Mouse (Mus musculus) midbrain, embryonic 10.5 days (tissue): ENCODE data around the gene Il16. TPM values are rescaled to one million over a fixed set of nuclear protein-coding genes. Genes with fewer than 3 reads are reported as not detected.

ENCODE experiments used
- DNase-seq: peaks from one replicate; pipeline ENCODE4 v3.0.0-alpha.2; 2017; ENCODE audit warnings: low spot score
- H3K27ac ChIP-seq: fragments of 300-500 bp; sonication (generic); replicated peaks from 2 replicates; pipeline ENCODE4 v1.5.1; 2016; ENCODE audit warnings: mild to moderate bottlenecking
- H3K27me3 ChIP-seq: fragments of 300-500 bp; sonication (generic); 2 replicates; pipeline ENCODE4 v1.6.1; 2016; ENCODE audit warnings: low read depth, mild to moderate bottlenecking; ENCODE audit not compliant: poor library complexity, severe bottlenecking
- H3K36me3 ChIP-seq: fragments of 300-500 bp; sonication (generic); 2 replicates; pipeline ENCODE4 v1.6.1; 2016; ENCODE audit warnings: mild to moderate bottlenecking, moderate library complexity
- H3K4me1 ChIP-seq: fragments of 300-500 bp; sonication (generic); 2 replicates; pipeline ENCODE4 v1.6.1; 2016
- H3K4me3 ChIP-seq: fragments of 300-500 bp; sonication (generic); 2 replicates; pipeline ENCODE4 v1.5.1; 2016; ENCODE audit warnings: mild to moderate bottlenecking, moderate library complexity
- H3K9me3 ChIP-seq: fragments of 300-500 bp; sonication (generic); replicated peaks from 2 replicates; pipeline ENCODE4 v1.6.1; 2016; ENCODE audit warnings: mild to moderate bottlenecking
- WGBS: fragments of 180-500 bp; shearing (Covaris S2); methylation state at CpG from one replicate; pipeline ENCODE4 v1.1.7; 2016; 5-methylcytosine and 5-hydroxymethylcytosine counted together
- polyA plus RNA-seq: library from polyadenylated mRNA; unstranded; fragments of >200 nt; fragmentation: Nextera tagmentation; extraction: Ambion mirVana; gene quantifications from 2 replicates; pipeline ENCODE4 v1.2.1, GENCODE M21; 2016

Gene Il16
- polyA plus RNA-seq, 1 experiment from 2014 or later = 0.72 TPM

- Histone ChIP-seq H3K27ac (no peak overlapping the region), H3K27me3 (no peaks in the 10 kb centered on the region), H3K4me1 (no peaks in the 10 kb centered on the region), H3K9me3 (no peaks in the 10 kb centered on the region), H3K4me3 (no peak overlapping the region), H3K36me3 (no peaks in the 10 kb centered on the region)
- DNase-seq = no peak
- 85% methylated on average over 4 of the region's 4 CpGs for WGBS
Measured at GRCm38 (mm10) chr7:83666087-83666595, 79.4 kb downstream of the Il16 start.

GRCm38 (mm10) chr7:83662711-83663375, 82.7 kb downstream of the Il16 start:
- H3K9me3 ChIP-seq = no peaks in the 10 kb centered on the region
- H3K27ac ChIP-seq = no peak overlapping the region
- H3K27me3 ChIP-seq = no peaks in the 10 kb centered on the region
- 87% methylated on average over 6 of the region's 6 CpGs for WGBS
- no peak overlapping the region for H3K4me3 ChIP-seq
- DNase-seq = no peak
- no peaks in the 10 kb centered on the region for H3K4me1 ChIP-seq
- no peaks in the 10 kb centered on the region for H3K36me3 ChIP-seq

- Histone ChIP-seq H3K27ac (no peak overlapping the region), H3K4me3 (no peak overlapping the region), H3K36me3 (no peaks in the 10 kb centered on the region), H3K27me3 (no peaks in the 10 kb centered on the region), H3K9me3 (no peaks in the 10 kb centered on the region), H3K4me1 (no peaks in the 10 kb centered on the region)
- WGBS = 96% methylated on average over 3 of the region's 3 CpGs
- DNase-seq = no peak
Measured at GRCm38 (mm10) chr7:83661763-83662162, 83.8 kb downstream of the Il16 start.

GRCm38 (mm10) chr7:83661031-83661430, 84.5 kb downstream of the Il16 start:
- H3K27ac ChIP-seq = no peak overlapping the region
- H3K4me3 ChIP-seq = no peak overlapping the region
- no peaks in the 10 kb centered on the region for H3K9me3 ChIP-seq
- no peaks in the 10 kb centered on the region for H3K27me3 ChIP-seq
- no peaks in the 10 kb centered on the region for H3K36me3 ChIP-seq
- 91% methylated on average over 10 of the region's 10 CpGs for WGBS
- no peak for DNase-seq
- no peaks in the 10 kb centered on the region for H3K4me1 ChIP-seq

- Histone ChIP-seq H3K9me3 (no peaks in the 10 kb centered on the region), H3K4me1 (no peaks in the 10 kb centered on the region), H3K27me3 (no peaks in the 10 kb centered on the region), H3K36me3 (no peaks in the 10 kb centered on the region), H3K27ac (no peak overlapping the region), H3K4me3 (no peak overlapping the region)
- DNase-seq = no peak
- 92% methylated on average over 11 of the region's 11 CpGs for WGBS
Measured at GRCm38 (mm10) chr7:83660273-83660691, 85.2 kb downstream of the Il16 start.

- DNase-seq = no peak
- no peak overlapping the region for H3K4me3 ChIP-seq
- 90% methylated on average over 9 of the region's 9 CpGs for WGBS
Measured at GRCm38 (mm10) chr7:83659159-83660065, 86.1 kb downstream of the Il16 start.

GRCm38 (mm10) chr7:83658716-83659115, 86.8 kb downstream of the Il16 start:
- Histone ChIP-seq H3K9me3 (no peaks in the 10 kb centered on the region), H3K4me3 (no peak overlapping the region), H3K27me3 (no peaks in the 10 kb centered on the region), H3K36me3 (no peaks in the 10 kb centered on the region), H3K27ac (no peak overlapping the region), H3K4me1 (no peaks in the 10 kb centered on the region)
- WGBS = 81% methylated on average over 1 of the region's 1 CpGs
- DNase-seq = no peak

More at GRCm38 (mm10) chr7:83659159-83660065, 86.1 kb downstream of the Il16 start:
- Histone ChIP-seq H3K27ac (no peak overlapping the region), H3K36me3 (no peaks in the 10 kb centered on the region), H3K9me3 (no peaks in the 10 kb centered on the region), H3K27me3 (no peaks in the 10 kb centered on the region), H3K4me1 (no peaks in the 10 kb centered on the region)

GRCm38 (mm10) chr7:83654938-83655630, 90.4 kb downstream of the Il16 start:
- H3K36me3 ChIP-seq = no peaks in the 10 kb centered on the region
- no peak overlapping the region for H3K27ac ChIP-seq
- no peaks in the 10 kb centered on the region for H3K27me3 ChIP-seq
- WGBS = 69% methylated on average over 5 of the region's 5 CpGs
- no peaks in the 10 kb centered on the region for H3K9me3 ChIP-seq
- no peak overlapping the region for H3K4me3 ChIP-seq
- DNase-seq = no peak
- H3K4me1 ChIP-seq = no peaks in the 10 kb centered on the region

- no peak for DNase-seq
- no peak overlapping the region for H3K27ac ChIP-seq
- H3K4me1 ChIP-seq = no peaks in the 10 kb centered on the region
- WGBS = 85% methylated on average over 2 of the region's 2 CpGs
- H3K9me3 ChIP-seq = no peaks in the 10 kb centered on the region
- H3K36me3 ChIP-seq = no peaks in the 10 kb centered on the region
- no peaks in the 10 kb centered on the region for H3K27me3 ChIP-seq
- H3K4me3 ChIP-seq = no peak overlapping the region
Measured at GRCm38 (mm10) chr7:83654196-83654595, 91.3 kb downstream of the Il16 start.

GRCm38 (mm10) chr7:83653605-83654051, 91.9 kb downstream of the Il16 start:
- Histone ChIP-seq H3K4me1 (no peaks in the 10 kb centered on the region), H3K27me3 (no peaks in the 10 kb centered on the region), H3K27ac (no peak overlapping the region), H3K9me3 (no peaks in the 10 kb centered on the region), H3K36me3 (no peaks in the 10 kb centered on the region), H3K4me3 (no peak overlapping the region)
- 88% methylated on average over 2 of the region's 2 CpGs for WGBS
- no peak for DNase-seq

GRCm38 (mm10) chr7:83652498-83652897, 93.0 kb downstream of the Il16 start:
- Histone ChIP-seq H3K36me3 (no peaks in the 10 kb centered on the region), H3K4me3 (no peak overlapping the region), H3K27me3 (no peaks in the 10 kb centered on the region), H3K4me1 (no peaks in the 10 kb centered on the region), H3K9me3 (no peaks in the 10 kb centered on the region), H3K27ac (no peak overlapping the region)
- DNase-seq = no peak
- 80% methylated on average over 5 of the region's 5 CpGs for WGBS

GRCm38 (mm10) chr7:83650638-83651037, 94.9 kb downstream of the Il16 start:
- no peak for DNase-seq
- Histone ChIP-seq H3K27me3 (no peaks in the 10 kb centered on the region), H3K36me3 (no peaks in the 10 kb centered on the region), H3K27ac (no peak overlapping the region), H3K4me1 (no peaks in the 10 kb centered on the region), H3K9me3 (no peaks in the 10 kb centered on the region), H3K4me3 (no peak overlapping the region)
- whole genome bisulfite sequencing = 93% methylated on average over 5 of the region's 5 CpGs
